ENCODE assay signal across 31 mouse cellular contexts in genomic region chr4:149021021-149021420, GRCm38 (mm10).
"Had no signal": no experiment of that assay in that cellular context is flagged by ENCODE, and none has a peak within 500 bp of the region (broad histone marks: within the 10 kb centered on the region; RNA-seq: fewer than 3 reads in every experiment).

No protein-coding gene starts in this region.

- H3K4me1 ChIP-seq: limb, embryonic 15.5 days; liver, embryonic 15.5 days; megakaryocyte, embryonic 14.5 days; midbrain, embryonic 15.5 days had no signal

- H3K36me3 ChIP-seq: limb, embryonic 12.5 days; limb, embryonic 15.5 days; liver, embryonic 15.5 days; lung, embryonic 15.5 days; midbrain, embryonic 12.5 days; midbrain, embryonic 13.5 days; midbrain, embryonic 15.5 days had no signal

- DNase-seq: left cerebral cortex, postnatal 4 days; liver; liver, embryonic 13.5 days; liver, postnatal 0 days; lung, adult 18-20 months; lung, adult 2 months; lung, embryonic 14.5 days; lung, postnatal 10 days; lung, postnatal 14 days; lung, postnatal 36 days; lung, postnatal 4 days; midbrain, embryonic 14.5 days had no signal

- H3K9ac ChIP-seq: limb, embryonic 12.5 days; limb, embryonic 13.5 days; limb, embryonic 15.5 days; liver, embryonic 12.5 days; liver, embryonic 13.5 days; liver, embryonic 14.5 days; liver, embryonic 15.5 days; liver, postnatal 0 days; lung, embryonic 14.5 days; lung, embryonic 15.5 days; midbrain, embryonic 12.5 days; midbrain, embryonic 13.5 days; midbrain, embryonic 15.5 days had no signal

- H3K4me2 ChIP-seq: limb, embryonic 12.5 days; limb, embryonic 13.5 days; limb, embryonic 15.5 days; liver, embryonic 11.5 days; liver, embryonic 12.5 days; liver, embryonic 13.5 days; liver, embryonic 15.5 days; lung, embryonic 14.5 days; lung, embryonic 15.5 days; midbrain, embryonic 11.5 days; midbrain, embryonic 12.5 days; midbrain, embryonic 13.5 days; midbrain, embryonic 15.5 days had no signal

- ATAC-seq: liver, embryonic 12.5 days; liver, postnatal 0 days; lung, postnatal 0 days; midbrain, embryonic 13.5 days; midbrain, embryonic 15.5 days; midbrain, embryonic 16.5 days had no signal

- H3K4me3 ChIP-seq: limb, embryonic 10.5 days; limb, embryonic 12.5 days; limb, embryonic 13.5 days; limb, embryonic 15.5 days; liver, embryonic 12.5 days; liver, embryonic 13.5 days; liver, embryonic 15.5 days; lung, embryonic 15.5 days; megakaryocyte, embryonic 14.5 days; midbrain, embryonic 10.5 days; midbrain, embryonic 12.5 days; midbrain, embryonic 13.5 days; midbrain, embryonic 15.5 days; myocyte had no signal

- H3K9me3 ChIP-seq: limb, embryonic 10.5 days; limb, embryonic 12.5 days; limb, embryonic 13.5 days; limb, embryonic 15.5 days; liver, embryonic 12.5 days; liver, embryonic 13.5 days; liver, embryonic 15.5 days; lung, embryonic 15.5 days; megakaryocyte, embryonic 14.5 days; midbrain, embryonic 10.5 days; midbrain, embryonic 12.5 days; midbrain, embryonic 13.5 days; midbrain, embryonic 15.5 days had no signal

- H3K27ac ChIP-seq: limb, embryonic 10.5 days; limb, embryonic 12.5 days; limb, embryonic 13.5 days; limb, embryonic 15.5 days; liver, embryonic 12.5 days; liver, embryonic 13.5 days; liver, embryonic 14.5 days; liver, embryonic 15.5 days; lung, embryonic 15.5 days; macrophage; midbrain, embryonic 10.5 days; midbrain, embryonic 12.5 days; midbrain, embryonic 13.5 days; midbrain, embryonic 15.5 days had no signal

- H3K27me3 ChIP-seq: limb, embryonic 12.5 days; limb, embryonic 13.5 days; limb, embryonic 15.5 days; liver, embryonic 12.5 days; liver, embryonic 13.5 days; liver, embryonic 15.5 days; lung, embryonic 15.5 days; megakaryocyte, embryonic 14.5 days; midbrain, embryonic 13.5 days; midbrain, embryonic 15.5 days had no signal
